Mouse (Mus musculus) olfactory bulb, adult 2 months (tissue): ENCODE data around the gene Rnh1.

Source experiments
- CTCF ChIP-seq: fragments of 200-500 bp; IDR thresholded peaks from 2 replicates; pipeline ENCODE4 v1.5.1; 2012; ENCODE audit warnings: low read depth, mild to moderate bottlenecking, low read length, moderate library complexity; ENCODE audit not compliant: insufficient read depth
- POLR2A ChIP-seq: fragments of 200-500 bp; IDR thresholded peaks from 2 replicates; pipeline ENCODE4 v1.6.1; 2012; ENCODE audit warnings: mild to moderate bottlenecking, low read depth, low read length, moderate library complexity; ENCODE audit not compliant: insufficient read depth

- no peak for TF ChIP-seq CTCF
- no peak for TF ChIP-seq POLR2A
These were observed 48.8 kb upstream of the Rnh1 start for GRCm38 (mm10) chr7:141221249-141222125.
